Mouse (Mus musculus): ENCODE measurements around the gene Cacnb1. TPM values are rescaled to one million over a fixed set of nuclear protein-coding genes. Genes with fewer than 3 reads are reported as not detected.

Cacnb1 gene
- polyA plus RNA-seq, 1 experiment from 2014 or later = 12.8 TPM

GRCm38 (mm10) chr11:97996691-97997090, 26.1 kb downstream of the Cacnb1 start:
- no peak overlapping the region for H3K4me2 ChIP-seq (replicated peaks; ENCODE audit: low read depth, low read length)
- ATAC-seq (ENCODE audit: low FRiP score, low TSS enrichment) = no peak
- WGBS = 86% methylated on average over 1 of the region's 1 CpGs

GRCm38 (mm10) chr11:97995564-97996288, 27.1 kb downstream of the Cacnb1 start, which contains the start of gene Arl5c:
Gene Arl5c, minus strand, starts transcription at chr11:97996181.
- peak within 1 kb of the TSS; percentile 58 for H3K4me3 ChIP-seq (ENCODE audit: low read length)
- ATAC-seq (ENCODE audit: low FRiP score, low TSS enrichment) = peak; percentile 62
- H3K4me1 ChIP-seq (ENCODE audit: insufficient read depth, low read length) = peaks cover 20% of the 10 kb centered on the region
- peak within 1 kb of the TSS; percentile 63 for H3K9ac ChIP-seq (replicated peaks; ENCODE audit: low read length)
- 0 out of 2 replicates have a peak within 1 kb of the TSS, but pooled peaks have one; percentile 1 for H3K27ac ChIP-seq (ENCODE audit: low read length)
- peak within 1 kb of the TSS; percentile 92 for H3K4me2 ChIP-seq (replicated peaks; ENCODE audit: low read depth, low read length)
- H3K9me3 ChIP-seq (ENCODE audit: low read length) = no peaks in the 10 kb centered on the region
- 0 out of 2 replicates have a peak, but pooled peaks cover 3% of the 10 kb centered on the region for H3K27me3 ChIP-seq (ENCODE audit: insufficient read depth, low read length)
- no peaks in the 10 kb centered on the region for H3K36me3 ChIP-seq (ENCODE audit: insufficient read depth, low read length)
- WGBS = under 1% methylated on average over 26 of the region's 26 CpGs

More at GRCm38 (mm10) chr11:97996691-97997090, 26.1 kb downstream of the Cacnb1 start:
- H3K9ac ChIP-seq (replicated peaks; ENCODE audit: low read length) = no peak overlapping the region
- H3K27ac ChIP-seq (ENCODE audit: low read length) = no peak overlapping the region
- H3K4me1 ChIP-seq (ENCODE audit: insufficient read depth, low read length) = peaks cover 20% of the 10 kb centered on the region
- H3K36me3 ChIP-seq (ENCODE audit: insufficient read depth, low read length) = no peaks in the 10 kb centered on the region
- no peaks in the 10 kb centered on the region for H3K9me3 ChIP-seq (ENCODE audit: low read length)
- no peak overlapping the region for H3K4me3 ChIP-seq (ENCODE audit: low read length)
- H3K27me3 ChIP-seq (ENCODE audit: insufficient read depth, low read length) = 0 out of 2 replicates have a peak, but pooled peaks cover 6% of the 10 kb centered on the region

- WGBS = 10% methylated on average over 13 of the region's 13 CpGs
- Histone ChIP-seq H3K27me3 (ENCODE audit: insufficient read depth, low read length) (0 out of 2 replicates have a peak, but pooled peaks cover 3% of the 10 kb centered on the region), H3K27ac (ENCODE audit: low read length) (no peak overlapping the region), H3K4me2 (replicated peaks; ENCODE audit: low read depth, low read length) (peak overlapping the region; percentile 92), H3K9ac (replicated peaks; ENCODE audit: low read length) (peak overlapping the region; percentile 63), H3K4me3 (ENCODE audit: low read length) (peak overlapping the region; percentile 58), H3K36me3 (ENCODE audit: insufficient read depth, low read length) (no peaks in the 10 kb centered on the region), H3K9me3 (ENCODE audit: low read length) (no peaks in the 10 kb centered on the region), H3K4me1 (ENCODE audit: insufficient read depth, low read length) (peaks cover 26% of the 10 kb centered on the region)
- ATAC-seq (ENCODE audit: low FRiP score, low TSS enrichment) = peak; percentile 35
Measured at GRCm38 (mm10) chr11:97994539-97995100, 28.2 kb downstream of the Cacnb1 start.

- Histone ChIP-seq H3K4me2 (replicated peaks; ENCODE audit: low read depth, low read length) (peak overlapping the region; percentile 60), H3K9me3 (ENCODE audit: low read length) (no peaks in the 10 kb centered on the region), H3K27ac (ENCODE audit: low read length) (peak overlapping the region; percentile 89), H3K4me3 (ENCODE audit: low read length) (peak overlapping the region; percentile 86), H3K4me1 (ENCODE audit: insufficient read depth, low read length) (peaks cover 18% of the 10 kb centered on the region), H3K9ac (replicated peaks; ENCODE audit: low read length) (peak overlapping the region; percentile 84), H3K36me3 (ENCODE audit: insufficient read depth, low read length) (no peaks in the 10 kb centered on the region), H3K27me3 (ENCODE audit: insufficient read depth, low read length) (peaks cover 19% of the 10 kb centered on the region)
- peak; percentile 85 for ATAC-seq (ENCODE audit: low FRiP score, low TSS enrichment)
- WGBS = under 1% methylated on average over 26 of the region's 26 CpGs
Measured at GRCm38 (mm10) chr11:97988530-97989096, 34.2 kb downstream of the Cacnb1 start.

- peak overlapping the region; percentile 86 for H3K4me3 ChIP-seq (ENCODE audit: low read length)
- peak overlapping the region; percentile 89 for H3K27ac ChIP-seq (ENCODE audit: low read length)
- under 1% methylated on average over 42 of the region's 42 CpGs for WGBS
- no peaks in the 10 kb centered on the region for H3K36me3 ChIP-seq (ENCODE audit: insufficient read depth, low read length)
- H3K9me3 ChIP-seq (ENCODE audit: low read length) = no peaks in the 10 kb centered on the region
- ATAC-seq (ENCODE audit: low FRiP score, low TSS enrichment) = peak; percentile 88
- H3K27me3 ChIP-seq (ENCODE audit: insufficient read depth, low read length) = peaks cover 19% of the 10 kb centered on the region
- H3K4me2 ChIP-seq (replicated peaks; ENCODE audit: low read depth, low read length) = peak overlapping the region; percentile 63
- peaks cover 18% of the 10 kb centered on the region for H3K4me1 ChIP-seq (ENCODE audit: insufficient read depth, low read length)
- H3K9ac ChIP-seq (replicated peaks; ENCODE audit: low read length) = peak overlapping the region; percentile 84
Measured at GRCm38 (mm10) chr11:97987551-97988526, 35.0 kb downstream of the Cacnb1 start.

- H3K36me3 ChIP-seq (ENCODE audit: insufficient read depth, low read length) = no peaks in the 10 kb centered on the region
- H3K4me3 ChIP-seq (ENCODE audit: low read length) = peak overlapping the region; percentile 86
- H3K9me3 ChIP-seq (ENCODE audit: low read length) = no peaks in the 10 kb centered on the region
- peaks cover 19% of the 10 kb centered on the region for H3K27me3 ChIP-seq (ENCODE audit: insufficient read depth, low read length)
- peak overlapping the region; percentile 75 for H3K4me2 ChIP-seq (replicated peaks; ENCODE audit: low read depth, low read length)
- H3K27ac ChIP-seq (ENCODE audit: low read length) = no peak overlapping the region
- H3K4me1 ChIP-seq (ENCODE audit: insufficient read depth, low read length) = peaks cover 18% of the 10 kb centered on the region
- ATAC-seq (ENCODE audit: low FRiP score, low TSS enrichment) = no peak
- peak overlapping the region; percentile 56 for H3K9ac ChIP-seq (replicated peaks; ENCODE audit: low read length)
- 30% methylated on average over 11 of the region's 17 CpGs for WGBS
Measured at GRCm38 (mm10) chr11:97986738-97987465, 35.9 kb downstream of the Cacnb1 start.

- H3K27ac ChIP-seq (ENCODE audit: low read length) = no peak within 1 kb of the TSS
- WGBS = 2% methylated on average over 54 of the region's 74 CpGs
- no peaks in the 10 kb centered on the region for H3K36me3 ChIP-seq (ENCODE audit: insufficient read depth, low read length)
- H3K4me2 ChIP-seq (replicated peaks; ENCODE audit: low read depth, low read length) = peak within 1 kb of the TSS; percentile 75
- peak within 1 kb of the TSS; percentile 86 for H3K4me3 ChIP-seq (ENCODE audit: low read length)
- peak within 1 kb of the TSS; percentile 56 for H3K9ac ChIP-seq (replicated peaks; ENCODE audit: low read length)
- no peaks in the 10 kb centered on the region for H3K9me3 ChIP-seq (ENCODE audit: low read length)
- no peak for ATAC-seq (ENCODE audit: low FRiP score, low TSS enrichment)
- H3K27me3 ChIP-seq (ENCODE audit: insufficient read depth, low read length) = peaks cover 19% of the 10 kb centered on the region
- peaks cover 18% of the 10 kb centered on the region for H3K4me1 ChIP-seq (ENCODE audit: insufficient read depth, low read length)
Measured at GRCm38 (mm10) chr11:97985727-97986677, 36.8 kb downstream of the Cacnb1 start, which contains the start of gene Plxdc1. Gene Plxdc1, minus strand, starts transcription at chr11:97986444.

GRCm38 (mm10) chr11:97983983-97984382, 38.9 kb downstream of the Cacnb1 start:
- Histone ChIP-seq H3K27me3 (ENCODE audit: insufficient read depth, low read length) (peaks cover 19% of the 10 kb centered on the region), H3K36me3 (ENCODE audit: insufficient read depth, low read length) (no peaks in the 10 kb centered on the region), H3K4me2 (replicated peaks; ENCODE audit: low read depth, low read length) (no peak overlapping the region), H3K27ac (ENCODE audit: low read length) (no peak overlapping the region), H3K9me3 (ENCODE audit: low read length) (no peaks in the 10 kb centered on the region), H3K9ac (replicated peaks; ENCODE audit: low read length) (no peak overlapping the region), H3K4me1 (ENCODE audit: insufficient read depth, low read length) (peaks cover 7% of the 10 kb centered on the region; the same call in 1 of the 2 replicates), H3K4me3 (ENCODE audit: low read length) (no peak overlapping the region)
- ATAC-seq (ENCODE audit: low FRiP score, low TSS enrichment) = no peak
- WGBS = 56% methylated on average over 1 of the region's 1 CpGs

All from kidney, embryonic 16.5 days (tissue).